Mouse (Mus musculus): Measurements from ENCODE around the gene Zscan10.
A peak's percentile ranks its signal among the peaks of the same experiment; 100 is the strongest.
"Not testable (repeated sequence)": the region's sequence is repeated elsewhere in the genome, so short reads cannot be mapped to it uniquely, and the experiment has no call there.

Zscan10 gene

GRCm38 (mm10) chr17:23585721-23586491 lies 14.8 kb upstream of the Zscan10 start:
- DNase-seq (ENCODE audit: extremely low read depth, insufficient read length, low spot score): no peak

- no peak for DNase-seq (ENCODE audit: extremely low read depth, insufficient read length, low spot score)
Measured at GRCm38 (mm10) chr17:23587253-23587652, 13.4 kb upstream of the Zscan10 start.

- peak; percentile 93 for DNase-seq (ENCODE audit: extremely low read depth, insufficient read length, low spot score)
Measured at GRCm38 (mm10) chr17:23592208-23592925, 8.3 kb upstream of the Zscan10 start.

- DNase-seq (ENCODE audit: extremely low read depth, insufficient read length, low spot score): no peak
Measured at GRCm38 (mm10) chr17:23592926-23593300, 7.7 kb upstream of the Zscan10 start.

GRCm38 (mm10) chr17:23595139-23595538 lies 5.5 kb upstream of the Zscan10 start:
- DNase-seq (ENCODE audit: extremely low read depth, insufficient read length, low spot score): not testable (repeated sequence)

- DNase-seq (ENCODE audit: extremely low read depth, insufficient read length, low spot score): peak; percentile 80
Measured at GRCm38 (mm10) chr17:23598582-23599552, 1.8 kb upstream of the Zscan10 start, which contains the start of gene Zfp13. Zfp13 (minus strand) TSS chr17:23599487.

GRCm38 (mm10) chr17:23599605-23600063 lies 1.0 kb upstream of the Zscan10 start:
- no peak for DNase-seq (ENCODE audit: extremely low read depth, insufficient read length, low spot score)

GRCm38 (mm10) chr17:23601836-23602585 lies 1.4 kb downstream of the Zscan10 start:
- no peak for DNase-seq (ENCODE audit: extremely low read depth, insufficient read length, low spot score)

GRCm38 (mm10) chr17:23603077-23603476 lies 2.4 kb downstream of the Zscan10 start:
- no peak for DNase-seq (ENCODE audit: extremely low read depth, insufficient read length, low spot score)

- DNase-seq (ENCODE audit: extremely low read depth, insufficient read length, low spot score): no peak
Measured at GRCm38 (mm10) chr17:23603542-23603941, 2.9 kb downstream of the Zscan10 start.

GRCm38 (mm10) chr17:23604394-23604793 lies 3.7 kb downstream of the Zscan10 start:
- no peak for DNase-seq (ENCODE audit: extremely low read depth, insufficient read length, low spot score)

GRCm38 (mm10) chr17:23605220-23605619 lies 4.6 kb downstream of the Zscan10 start:
- no peak for DNase-seq (ENCODE audit: extremely low read depth, insufficient read length, low spot score)

- no peak for DNase-seq (ENCODE audit: extremely low read depth, insufficient read length, low spot score)
Measured at GRCm38 (mm10) chr17:23609612-23610011, 9.0 kb downstream of the Zscan10 start.

- DNase-seq (ENCODE audit: extremely low read depth, insufficient read length, low spot score): peak; percentile 36
Measured at GRCm38 (mm10) chr17:23610361-23610800, 9.7 kb downstream of the Zscan10 start.

- no peak for DNase-seq (ENCODE audit: extremely low read depth, insufficient read length, low spot score)
Measured at GRCm38 (mm10) chr17:23617087-23617486, 16.4 kb downstream of the Zscan10 start.

- DNase-seq (ENCODE audit: extremely low read depth, insufficient read length, low spot score): no peak
Measured at GRCm38 (mm10) chr17:23620351-23620750, 19.7 kb downstream of the Zscan10 start.

- DNase-seq (ENCODE audit: extremely low read depth, insufficient read length, low spot score): no peak
Measured at GRCm38 (mm10) chr17:23627813-23628212, 27.2 kb downstream of the Zscan10 start.

GRCm38 (mm10) chr17:23630195-23631020 lies 29.8 kb downstream of the Zscan10 start:
- peak; percentile 75 for DNase-seq (ENCODE audit: extremely low read depth, insufficient read length, low spot score)

GRCm38 (mm10) chr17:23631241-23631640 lies 30.6 kb downstream of the Zscan10 start:
- DNase-seq (ENCODE audit: extremely low read depth, insufficient read length, low spot score): no peak

Measured in 3134 (cell line).